Mouse (Mus musculus) forebrain, embryonic 12.5 days (tissue): ENCODE data around the gene Sprr1a. TPM values are rescaled to one million over a fixed set of nuclear protein-coding genes. Genes with fewer than 3 reads are reported as not detected.

Experiments used
- ATAC-seq: fragments of 200-750 bp; cut with Nextera tagmentation; 2 replicates; pipeline ENCODE4 v1.8.0; 2017; ENCODE audit warnings: moderate TSS enrichment; ENCODE audit not compliant: low FRiP score
- H3K27ac ChIP-seq: fragments of 300-500 bp; sonication (generic); 2 replicates; pipeline ENCODE4 v1.5.1; 2016; ENCODE audit warnings: mild to moderate bottlenecking
- H3K27me3 ChIP-seq: fragments of 300-500 bp; sonication (generic); 2 replicates; pipeline ENCODE4 v1.6.1; 2016; ENCODE audit warnings: mild to moderate bottlenecking
- H3K36me3 ChIP-seq: fragments of 300-500 bp; sonication (generic); replicated peaks from 2 replicates; pipeline ENCODE4 v1.6.1; 2016; ENCODE audit warnings: mild to moderate bottlenecking
- H3K4me1 ChIP-seq: fragments of 300-500 bp; sonication (generic); 2 replicates; pipeline ENCODE4 v1.6.1; 2016
- H3K4me2 ChIP-seq: fragments of 300-500 bp; sonication (generic); 2 replicates; pipeline ENCODE4 v1.6.1; 2016; ENCODE audit warnings: mild to moderate bottlenecking, moderate library complexity
- H3K4me3 ChIP-seq: fragments of 300-500 bp; sonication (generic); replicated peaks from 2 replicates; pipeline ENCODE4 v1.5.1; 2016; ENCODE audit warnings: mild to moderate bottlenecking
- H3K9ac ChIP-seq: fragments of 300-500 bp; sonication (generic); 2 replicates; pipeline ENCODE4 v1.6.1; 2016; ENCODE audit warnings: mild to moderate bottlenecking
- H3K9me3 ChIP-seq: fragments of 300-500 bp; sonication (generic); 2 replicates; pipeline ENCODE4 v1.6.1; 2016
- WGBS: fragments of 180-500 bp; shearing (Covaris S2); methylation state at CpG from one replicate; pipeline ENCODE4 v1.1.7; 2016; 5-methylcytosine and 5-hydroxymethylcytosine counted together
- polyA plus RNA-seq: library from polyadenylated mRNA; unstranded; fragments of >200 nt; fragmentation: Nextera tagmentation; extraction: Ambion mirVana; gene quantifications from 2 replicates; pipeline ENCODE4 v1.2.1, GENCODE M21; 2016

Gene Sprr1a
- polyA plus RNA-seq, 1 experiment from 2014 or later: not detected

GRCm38 (mm10) chr3:92455151-92455550 is 30.5 kb downstream of the Sprr1a start:
- no peak overlapping the region for H3K27ac ChIP-seq
- WGBS: 91% methylated on average over 5 of the region's 5 CpGs
- H3K9me3 ChIP-seq: no peaks in the 10 kb centered on the region
- no peak overlapping the region for H3K4me3 ChIP-seq
- no peak overlapping the region for H3K4me2 ChIP-seq
- H3K4me1 ChIP-seq: no peaks in the 10 kb centered on the region
- ATAC-seq: no peak
- H3K36me3 ChIP-seq: no peaks in the 10 kb centered on the region
- no peaks in the 10 kb centered on the region for H3K27me3 ChIP-seq
- H3K9ac ChIP-seq: no peak overlapping the region

GRCm38 (mm10) chr3:92440177-92440576 is 45.5 kb downstream of the Sprr1a start:
- Histone ChIP-seq H3K36me3 (no peaks in the 10 kb centered on the region), H3K9me3 (no peaks in the 10 kb centered on the region), H3K27me3 (no peaks in the 10 kb centered on the region), H3K4me2 (no peak overlapping the region), H3K27ac (no peak overlapping the region), H3K9ac (no peak overlapping the region), H3K4me3 (no peak overlapping the region), H3K4me1 (no peaks in the 10 kb centered on the region)
- WGBS: 86% methylated on average over 3 of the region's 3 CpGs
- no peak for ATAC-seq

- no peak within 1 kb of the TSS for H3K9ac ChIP-seq
- no peak within 1 kb of the TSS for H3K4me2 ChIP-seq
- no peak within 1 kb of the TSS for H3K27ac ChIP-seq
- no peaks in the 10 kb centered on the region for H3K27me3 ChIP-seq
- H3K4me3 ChIP-seq: no peak within 1 kb of the TSS
- no peaks in the 10 kb centered on the region for H3K4me1 ChIP-seq
- no peak for ATAC-seq
- H3K9me3 ChIP-seq: no peaks in the 10 kb centered on the region
- no peaks in the 10 kb centered on the region for H3K36me3 ChIP-seq
- WGBS: 93% methylated on average over 3 of the region's 3 CpGs
Observed at GRCm38 (mm10) chr3:92438689-92439088, 47.0 kb downstream of the Sprr1a start, which contains the start of gene Sprr1b. TSS of gene Sprr1b (minus strand) at chr3:92438789.

Other genes starting within 250 kb of the Sprr1a start
- not detected in 2 replicates for gene Sprr2a3, start 200.5 kb downstream of the Sprr1a start, polyA plus RNA-seq
- not detected in 2 replicates for gene Sprr2b, start 169.3 kb downstream of the Sprr1a start, polyA plus RNA-seq
- gene Sprr2d, start 146.8 kb downstream of the Sprr1a start, polyA plus RNA-seq: not detected in 2 replicates
- gene Sprr2e, start 133.8 kb downstream of the Sprr1a start, polyA plus RNA-seq: not detected in 2 replicates
- not detected in 2 replicates for gene Sprr2f, start 120.7 kb downstream of the Sprr1a start, polyA plus RNA-seq
- not detected in 2 replicates for gene Sprr2h, start 100.2 kb downstream of the Sprr1a start, polyA plus RNA-seq
- not detected in 2 replicates for gene Sprr2i, start 77.9 kb downstream of the Sprr1a start, polyA plus RNA-seq
- gene Sprr2j-ps, start 67.8 kb downstream of the Sprr1a start, polyA plus RNA-seq: not detected in 2 replicates
- 6.6 and 9.4 TPM in 2 replicates for gene Gm9774, start 56.5 kb downstream of the Sprr1a start, polyA plus RNA-seq
- not detected in 2 replicates for gene Sprr2k, start 53.3 kb downstream of the Sprr1a start, polyA plus RNA-seq
- not detected in 2 replicates for gene Sprr1b, start 47.1 kb downstream of the Sprr1a start, polyA plus RNA-seq
- gene Sprr3, start 27.2 kb downstream of the Sprr1a start, polyA plus RNA-seq: not detected in 2 replicates
- gene Sprr4, start 14.6 kb upstream of the Sprr1a start, polyA plus RNA-seq: not detected in 2 replicates
- gene 2310046K23Rik, start 48.6 kb upstream of the Sprr1a start, polyA plus RNA-seq: not detected in 2 replicates
- gene Ivl, start 87.8 kb upstream of the Sprr1a start, polyA plus RNA-seq: not detected in 2 replicates
- not detected in 2 replicates for gene Smcp, start 103.1 kb upstream of the Sprr1a start, polyA plus RNA-seq
- not detected in 2 replicates for gene 2210017I01Rik, start 121.6 kb upstream of the Sprr1a start, polyA plus RNA-seq
- gene Lce6a, start 135.8 kb upstream of the Sprr1a start, polyA plus RNA-seq: not detected in 2 replicates
- not detected in 2 replicates for gene Lce1a1, start 162.4 kb upstream of the Sprr1a start, polyA plus RNA-seq
- gene Lce1b, start 171.0 kb upstream of the Sprr1a start, polyA plus RNA-seq: not detected in 2 replicates
- not detected in 2 replicates for gene Lce1a2, start 184.4 kb upstream of the Sprr1a start, polyA plus RNA-seq
- gene Lce1c, start 193.4 kb upstream of the Sprr1a start, polyA plus RNA-seq: not detected in 2 replicates
- not detected in 2 replicates for gene Lce1d, start 201.3 kb upstream of the Sprr1a start, polyA plus RNA-seq
- gene Lce1e, start 223.2 kb upstream of the Sprr1a start, polyA plus RNA-seq: not detected in 2 replicates
- not detected in 2 replicates for gene Lce1f, start 234.5 kb upstream of the Sprr1a start, polyA plus RNA-seq